Mouse (Mus musculus): ENCODE data around the gene Txndc16. TPM values are rescaled to one million over a fixed set of nuclear protein-coding genes. Genes with fewer than 3 reads are reported as not detected.

The Txndc16 gene
- total RNA-seq, 2 experiments from 2014 or later = 61.0 to 64.7 TPM

DNA sequence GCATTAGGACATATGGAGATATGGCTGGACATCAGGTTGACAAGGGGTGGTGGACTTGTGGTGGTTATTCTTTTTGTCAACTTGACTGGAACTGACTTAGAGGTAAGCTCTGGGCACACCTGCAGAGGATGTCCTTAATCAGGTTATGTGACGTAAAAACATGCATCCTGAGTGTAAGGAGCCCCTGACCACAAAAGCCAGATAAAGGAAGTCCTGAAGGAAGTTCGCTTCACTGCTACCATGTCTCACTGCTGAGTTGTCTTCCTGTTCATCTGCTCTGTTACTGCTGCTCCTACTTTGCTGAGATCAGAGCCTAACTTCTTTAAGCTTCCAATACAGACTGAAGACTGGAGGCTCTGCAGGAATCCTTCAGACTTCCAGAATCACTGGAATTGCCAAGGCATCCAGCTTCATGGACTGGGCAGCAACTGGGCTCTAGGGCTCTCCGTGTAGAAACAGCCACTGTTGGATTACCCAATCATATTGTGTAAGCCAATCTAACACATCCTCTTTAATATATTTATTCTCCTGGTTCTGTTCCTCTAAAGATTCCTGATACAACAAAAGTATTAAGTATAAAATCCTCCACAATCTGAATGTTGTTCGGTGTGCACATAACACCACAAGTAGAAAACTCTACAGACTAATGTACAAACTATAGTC, 64.5 kb downstream of the Txndc16 start:
- DNase-seq (ENCODE audit: low spot score in 2 of 2) = no peak

DNA sequence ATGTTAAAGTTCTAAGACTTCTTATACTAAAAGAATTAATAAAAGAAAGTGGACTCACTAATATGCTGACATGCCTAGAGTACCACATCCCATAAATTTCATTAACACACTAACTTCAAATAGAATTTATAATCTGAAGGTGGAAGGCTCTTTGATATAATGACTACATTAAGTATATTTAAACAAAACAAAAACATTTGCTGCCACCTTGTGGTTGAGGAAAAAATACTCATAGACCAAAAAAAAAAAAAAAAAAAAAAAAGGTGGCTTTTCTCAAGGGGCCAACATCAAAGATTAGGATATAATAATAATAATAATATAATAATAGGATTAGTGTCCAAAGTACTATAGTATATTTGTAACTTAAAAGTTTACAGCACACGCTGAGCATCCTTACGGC, 66.9 kb downstream of the Txndc16 start:
- no peak for DNase-seq (ENCODE audit: low spot score in 2 of 2)

- DNase-seq (ENCODE audit: low spot score in 2 of 2) = peak; percentile 17 to 71
Observed at GRCm38 (mm10) chr14:45142511-45142910, 77.6 kb downstream of the Txndc16 start.

DNA sequence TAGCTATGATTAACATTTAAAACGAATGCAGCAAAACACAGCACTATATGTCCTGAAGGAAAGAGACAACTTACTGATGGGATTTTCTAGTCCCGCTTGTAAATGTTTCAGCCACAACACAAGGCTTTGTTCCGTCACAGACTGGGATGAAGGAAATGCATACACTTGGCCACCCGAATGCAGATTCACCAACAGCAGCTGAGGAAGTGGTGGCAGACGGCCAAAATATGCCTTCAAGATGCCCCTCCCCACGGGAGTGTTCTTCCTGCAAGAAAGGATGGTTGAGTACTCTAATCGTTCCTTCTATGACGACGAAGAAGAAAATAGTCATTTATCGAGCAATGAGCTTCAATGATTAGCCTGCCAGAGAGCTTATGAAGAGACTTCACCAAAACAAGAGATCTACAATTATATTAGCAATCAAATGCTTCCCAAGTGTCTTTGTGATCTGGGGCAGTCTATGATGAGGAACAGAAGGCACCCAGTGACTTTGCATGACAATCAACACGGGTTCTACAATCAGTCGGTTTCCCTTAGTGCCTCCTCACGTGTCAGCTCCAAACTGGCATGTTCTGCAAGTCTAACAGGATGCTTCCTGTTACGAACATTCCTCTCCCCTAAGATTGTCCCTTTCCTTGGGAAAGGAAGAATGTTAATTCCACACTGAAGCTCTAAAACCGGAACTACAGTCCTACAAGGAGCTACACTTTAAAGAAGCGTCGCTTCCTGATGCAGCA, 79.6 kb downstream of the Txndc16 start:
- DNase-seq (ENCODE audit: low spot score in 2 of 2) = peak; percentile 13 to 48

DNA sequence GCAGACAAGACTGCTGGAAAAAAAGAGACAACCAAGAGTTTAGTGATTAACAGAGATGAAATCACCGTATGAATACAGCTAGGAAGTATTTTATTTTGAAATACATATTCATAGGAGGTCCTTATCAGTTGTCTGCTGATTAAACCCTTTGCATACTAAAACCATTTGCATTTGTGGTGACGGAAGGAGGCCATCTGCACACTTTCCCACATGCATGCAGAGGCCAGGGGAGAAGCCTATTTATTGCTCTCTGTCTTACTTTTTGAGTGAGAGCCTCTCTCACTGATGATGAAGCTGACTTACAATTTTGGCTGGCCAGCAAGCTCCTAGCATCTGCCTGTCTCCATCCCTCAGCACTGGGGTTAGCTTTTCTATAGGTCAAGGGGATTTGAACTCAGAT, 84.2 kb downstream of the Txndc16 start:
- no peak for DNase-seq (ENCODE audit: low spot score in 2 of 2)

DNA sequence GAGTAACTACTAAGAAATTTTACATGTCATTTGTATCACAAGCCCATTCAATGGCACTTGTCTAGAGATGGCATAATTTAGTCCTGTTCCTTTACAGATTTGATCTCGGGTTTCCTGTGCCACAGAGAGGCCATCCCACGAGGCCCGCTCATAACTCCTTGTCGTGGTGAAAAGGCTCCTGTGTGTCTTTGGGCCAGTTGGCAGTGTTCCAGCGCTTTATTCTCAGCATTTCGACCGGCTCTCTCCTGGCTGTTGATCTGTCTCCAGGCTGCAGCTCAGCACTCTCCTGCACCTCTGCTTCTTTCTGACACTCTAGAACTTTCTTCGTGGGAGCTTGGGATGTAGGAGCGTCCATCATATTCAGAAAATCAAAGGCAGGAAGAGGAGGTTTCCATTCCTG, 84.6 kb downstream of the Txndc16 start:
- no peak for DNase-seq (ENCODE audit: low spot score in 2 of 2)

- no peak for DNase-seq (ENCODE audit: low spot score in 2 of 2)
Observed at GRCm38 (mm10) chr14:45118359-45118758, 101.8 kb downstream of the Txndc16 start.

- DNase-seq (ENCODE audit: low spot score in 2 of 2) = no peak
Observed at GRCm38 (mm10) chr14:45102201-45102600, 117.9 kb downstream of the Txndc16 start.

- no peak for DNase-seq (ENCODE audit: low spot score in 2 of 2)
Observed at GRCm38 (mm10) chr14:45092327-45092726, 127.8 kb downstream of the Txndc16 start.

DNA sequence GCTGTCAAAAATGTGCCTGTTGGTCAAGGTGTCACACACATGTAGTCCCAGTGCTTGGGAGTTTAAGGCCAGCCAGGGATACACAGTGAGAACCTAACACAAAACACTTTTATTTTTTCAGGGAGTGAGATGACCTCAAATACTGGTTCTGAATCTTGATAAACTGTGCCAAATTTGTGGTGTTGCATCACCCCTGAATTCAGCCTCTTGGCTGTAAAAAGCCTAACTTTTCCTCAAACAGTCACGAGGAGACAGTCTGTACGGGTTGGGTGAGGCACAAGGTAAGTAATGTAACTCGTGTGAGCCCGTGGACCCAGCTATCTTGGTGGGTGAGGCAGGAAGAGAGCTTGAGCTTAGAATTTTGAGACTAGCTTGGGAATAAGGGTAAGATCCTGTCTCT, 130.1 kb downstream of the Txndc16 start:
- DNase-seq (ENCODE audit: low spot score in 2 of 2) = no peak

DNA sequence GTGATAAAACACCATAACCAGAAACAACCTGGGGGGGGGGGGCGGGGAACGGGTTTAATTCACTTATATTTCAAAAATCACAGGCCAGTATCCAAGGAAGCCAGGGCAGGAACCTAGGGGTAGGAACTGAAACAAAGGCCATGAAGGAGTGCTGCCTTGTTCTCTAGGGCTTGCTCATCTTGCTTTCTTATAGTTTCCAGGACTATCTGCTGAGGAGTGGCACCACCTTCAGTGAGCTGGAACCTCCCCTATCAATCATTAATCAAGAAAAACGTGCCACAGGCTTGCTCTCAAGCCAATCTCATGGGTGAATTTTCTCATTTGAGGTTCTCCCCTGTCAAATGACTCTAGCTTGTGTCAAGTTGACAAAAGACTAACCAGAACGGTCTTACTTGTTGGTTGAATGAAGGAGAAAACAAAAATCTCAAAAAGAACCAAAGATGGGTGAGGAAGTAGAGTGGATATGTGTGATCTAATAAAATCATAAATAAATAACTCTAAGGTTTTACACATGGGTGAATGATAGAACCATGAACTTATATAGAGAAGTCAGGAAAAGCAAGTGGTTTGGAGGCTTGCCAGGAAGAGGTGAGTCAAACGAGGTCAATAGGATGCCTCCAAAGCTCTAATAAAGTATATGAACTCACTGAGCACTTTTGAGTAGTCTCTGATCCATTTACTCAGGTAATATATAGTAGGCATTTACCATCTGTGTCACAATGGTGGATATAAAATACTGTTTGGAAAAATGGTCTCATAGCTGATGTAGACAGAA, 134.3 kb downstream of the Txndc16 start:
- DNase-seq (ENCODE audit: low spot score in 2 of 2) = no peak

DNA sequence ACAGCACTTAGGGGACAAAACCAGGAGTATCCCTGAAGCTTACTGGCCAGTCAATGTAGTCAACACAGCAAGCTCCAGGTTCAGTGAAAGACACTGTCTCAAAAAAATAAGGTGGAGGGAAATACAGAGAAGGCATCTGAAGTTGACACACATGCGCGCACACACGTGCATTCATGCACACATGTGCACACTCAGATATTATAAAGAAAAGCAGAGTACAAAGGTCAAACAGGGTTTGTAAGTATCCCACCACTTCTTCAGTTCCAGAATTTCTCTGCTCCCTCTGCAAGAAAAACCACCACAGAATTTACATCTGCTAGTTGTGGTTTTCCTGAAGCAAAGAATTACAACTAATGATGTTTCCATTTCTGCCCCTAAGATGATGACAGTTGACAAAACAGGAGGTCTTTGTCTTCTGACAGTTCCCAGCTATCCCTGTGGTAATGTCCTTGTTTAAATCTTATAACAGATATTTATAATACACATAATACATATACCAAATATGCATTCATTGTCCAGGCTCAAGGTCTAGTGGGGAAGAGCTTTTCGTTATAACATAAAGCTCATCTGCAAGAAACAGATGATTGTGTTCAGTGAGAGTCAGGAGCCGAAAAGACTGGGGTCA, 135.4 kb downstream of the Txndc16 start:
- no peak for DNase-seq (ENCODE audit: low spot score in 2 of 2)

- no peak for DNase-seq (ENCODE audit: low spot score in 2 of 2)
Observed at GRCm38 (mm10) chr14:45083540-45083939, 136.6 kb downstream of the Txndc16 start.

Other genes starting within 250 kb of the Txndc16 start
- under 1 TPM in 1 of 2 experiments, not detected in 1; 0.20 TPM for gene Ptger2, start 232.1 kb downstream of the Txndc16 start, total RNA-seq (2021)
- 10 to 100 TPM; 20.9 to 21.3 TPM for gene Gpr137c, start 611 bp downstream of the Txndc16 start, total RNA-seq (2021)
- 10 to 100 TPM; 32.1 to 34.4 TPM for gene Ero1l, start 98.4 kb upstream of the Txndc16 start, total RNA-seq (2021)
- 10 to 100 TPM; 81.2 to 83.3 TPM for gene Psmc6, start 109.5 kb upstream of the Txndc16 start, total RNA-seq (2021)
- 10 to 100 TPM; 19.1 to 19.6 TPM for gene Styx, start 130.8 kb upstream of the Txndc16 start, total RNA-seq (2021)
- 10 to 100 TPM; 14.4 to 16.7 TPM for gene Gnpnat1, start 184.6 kb upstream of the Txndc16 start, total RNA-seq (2021)